In the genomic region with DNA sequence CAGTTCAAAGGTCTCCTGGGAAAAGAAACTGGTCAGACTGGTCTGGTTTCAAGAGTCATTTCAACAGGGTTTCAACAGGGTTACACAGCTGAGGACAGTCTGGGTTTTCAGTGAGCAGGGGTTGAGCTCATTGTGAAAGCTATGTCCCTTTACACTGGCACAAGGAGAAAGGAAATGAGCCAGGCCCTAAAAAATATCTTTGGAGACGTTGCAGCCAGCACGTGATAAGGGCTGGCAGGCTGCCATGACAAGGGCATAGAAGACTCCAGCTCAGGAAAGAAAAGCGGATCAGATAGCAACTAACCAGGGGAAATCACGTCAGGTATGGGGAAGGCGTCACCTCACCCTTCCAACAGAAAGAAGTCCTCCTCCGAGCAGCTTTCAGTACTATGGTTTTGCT, we compare ENCODE assay signal across 8 mouse cellular contexts. TPM values are rescaled to one million over a fixed set of nuclear protein-coding genes. Genes with fewer than 3 reads are reported as not detected.
A peak's percentile ranks its signal among the peaks of the same experiment; 100 is the strongest.
DNase-seq lines count a peak whose midpoint lies in the region; ATAC-seq and TF ChIP-seq lines count a peak whose summit lies in the region.

No protein-coding gene starts in this region.

- intact Hi-C loops in gastrocnemius, postnatal 14 days (cut with DNase I; ENCODE audit: low total_unique reads): no loop called here

- 0 out of 2 replicates have a peak, but pooled peaks have one; percentile 10 for ATAC-seq in forebrain, embryonic 16.5 days

- no peak overlapping the region for H3K27ac ChIP-seq in forebrain, embryonic 16.5 days (ENCODE audit: low read length)
- no peak overlapping the region for H3K27ac ChIP-seq in forebrain, embryonic 10.5 days
- H3K27ac ChIP-seq in kidney, adult 2 months (ENCODE audit: insufficient read depth, low read depth, low read length): peak overlapping the region; percentile 58

- H3K27me3 ChIP-seq in forebrain, embryonic 16.5 days (replicated peaks; ENCODE audit: control insufficient read depth, insufficient read depth, low read length): no peaks in the 10 kb centered on the region
- H3K27me3 ChIP-seq in forebrain, embryonic 10.5 days (ENCODE audit: poor library complexity, severe bottlenecking): no peaks in the 10 kb centered on the region
- H3K27me3 ChIP-seq in kidney, adult 2 months (replicated peaks; ENCODE audit: control insufficient read depth, insufficient read depth, low read length): no peaks in the 10 kb centered on the region

- no peak for TF ChIP-seq CTCF in kidney, adult 2 months (conservative IDR thresholded peaks at IDR 0.05; ENCODE audit: insufficient read depth, insufficient read length, low read depth, low read length)

- H3K9ac ChIP-seq in forebrain, embryonic 16.5 days (replicated peaks; ENCODE audit: low read depth, low read length): no peak overlapping the region

- no peak overlapping the region for H3K4me3 ChIP-seq in forebrain, embryonic 16.5 days (replicated peaks; ENCODE audit: low read length)
- H3K4me3 ChIP-seq in forebrain, embryonic 10.5 days: no peak overlapping the region
- no peak overlapping the region for H3K4me3 ChIP-seq in kidney, adult 2 months (ENCODE audit: insufficient read depth, low read depth, low read length)

- no peaks in the 10 kb centered on the region for H3K36me3 ChIP-seq in forebrain, embryonic 16.5 days (ENCODE audit: control insufficient read depth, insufficient read depth)
- no peaks in the 10 kb centered on the region for H3K36me3 ChIP-seq in forebrain, embryonic 10.5 days (replicated peaks)
- H3K36me3 ChIP-seq in kidney, adult 2 months (ENCODE audit: control insufficient read depth, insufficient read depth, low read length): no peaks in the 10 kb centered on the region

- H3K4me2 ChIP-seq in forebrain, embryonic 16.5 days (ENCODE audit: low read length): no peak overlapping the region

- H3K9me3 ChIP-seq in forebrain, embryonic 16.5 days (ENCODE audit: control insufficient read depth, low read length): no peaks in the 10 kb centered on the region
- no peaks in the 10 kb centered on the region for H3K9me3 ChIP-seq in forebrain, embryonic 10.5 days

- TF ChIP-seq POLR2A in kidney, adult 2 months (IDR thresholded peaks at IDR 0.05; ENCODE audit: low read depth, low read length): no peak

- 35% methylated on average over 6 of the region's 6 CpGs for WGBS in forebrain, embryonic 16.5 days
- 78% methylated on average over 6 of the region's 6 CpGs for WGBS in forebrain, embryonic 10.5 days
- WGBS in kidney, adult 2 months: 10% methylated on average over 6 of the region's 6 CpGs

- DNase-seq in forebrain, embryonic 10.5 days (ENCODE audit: extremely low spot score, low spot score): no peak
- DNase-seq in T-cell, adult 2 months (ENCODE audit: low spot score): peak; percentile 24
- DNase-seq in gastrocnemius, postnatal 14 days: peak; percentile 60
- DNase-seq in kidney, adult 2 months: peak; percentile 93
- DNase-seq in lung, postnatal 14 days: peak; percentile 83
- DNase-seq in neural tube, embryonic 10.5 days (ENCODE audit: extremely low spot score, low spot score): no peak
- no peak for DNase-seq in layer of hippocampus, postnatal 36 days

- H3K4me1 ChIP-seq in forebrain, embryonic 16.5 days (replicated peaks; ENCODE audit: control insufficient read depth, insufficient read depth, low read length): peaks cover 4% of the 10 kb centered on the region; the same call in 1 of the 2 replicates
- no peaks in the 10 kb centered on the region for H3K4me1 ChIP-seq in forebrain, embryonic 10.5 days
- peaks cover 18% of the 10 kb centered on the region; the same call in 1 of the 2 replicates for H3K4me1 ChIP-seq in kidney, adult 2 months (ENCODE audit: control insufficient read depth, insufficient read depth, low read length)

RNA-seq across cellular contexts. Expression of a gene that starts 43.9 kb away (rescaled TPM):
- 4.0 and 4.1 TPM in 2 replicates for polyA plus RNA-seq in forebrain, embryonic 16.5 days (2015; fragmentation: Nextera tagmentation; extraction: Ambion mirVana)
- 1.9 and 3.5 TPM in 2 replicates for polyA plus RNA-seq in forebrain, embryonic 10.5 days (2016; fragmentation: Nextera tagmentation; extraction: Ambion mirVana)
- total RNA-seq in gastrocnemius, postnatal 14 days (2021): 1 to 10 TPM in 1 of 2 experiments, under 1 TPM in 1; 0.82 to 1.1 TPM
- polyA plus RNA-seq in kidney, adult 2 months (2012; rRNA removed): 109 and 146 TPM in 2 replicates
- total RNA-seq in layer of hippocampus, postnatal 36 days (2021): 1 to 10 TPM; 1.2 to 1.8 TPM

Comparison
In these comparisons a context has a peak if more than half of its experiments do, and no peak if none do; other contexts are left out.
1. DNase-seq: peak in T-cell, adult 2 months (single experiment), gastrocnemius, postnatal 14 days (single experiment), kidney, adult 2 months (single experiment) and lung, postnatal 14 days (single experiment); none in forebrain, embryonic 10.5 days (single experiment), neural tube, embryonic 10.5 days (single experiment) and layer of hippocampus, postnatal 36 days (0 of 2).
2. RNA of a gene that starts 43.9 kb away (polyA plus RNA-seq): 109 to 146 TPM in kidney, adult 2 months; 4.0 to 4.1 TPM in forebrain, embryonic 16.5 days and 1.9 to 3.5 TPM in forebrain, embryonic 10.5 days; every median in the first group is over 10 times any median in the second.